Mouse (Mus musculus): ENCODE data around the gene Mib2.
"Not testable (repeated sequence)": the region's sequence is repeated elsewhere in the genome, so short reads cannot be mapped to it uniquely, and the experiment has no call there.

The Mib2 gene

GRCm38 (mm10) chr4:155670236-155670635 lies 1.2 kb upstream of the Mib2 start:
- DNase-seq (ENCODE audit: low read depth), result not testable (repeated sequence)

- DNase-seq (ENCODE audit: low read depth), result no peak
These were observed 639 bp upstream of the Mib2 start for GRCm38 (mm10) chr4:155669598-155670075.

- DNase-seq (ENCODE audit: low read depth), result no peak
These were observed 2.1 kb downstream of the Mib2 start for GRCm38 (mm10) chr4:155666903-155667302.

- no peak for DNase-seq (ENCODE audit: low read depth)
These were observed 8.4 kb downstream of the Mib2 start for GRCm38 (mm10) chr4:155660641-155661040.

- DNase-seq (ENCODE audit: low read depth), result no peak
These were observed 10.0 kb downstream of the Mib2 start for GRCm38 (mm10) chr4:155658961-155659360.

GRCm38 (mm10) chr4:155656214-155656751 lies 12.7 kb downstream of the Mib2 start:
- no peak for DNase-seq (ENCODE audit: low read depth)

GRCm38 (mm10) chr4:155654456-155655298 lies 14.3 kb downstream of the Mib2 start:
- DNase-seq (ENCODE audit: low read depth), result no peak

- DNase-seq (ENCODE audit: low read depth), result no peak
These were observed 14.9 kb downstream of the Mib2 start for GRCm38 (mm10) chr4:155654183-155654455.

GRCm38 (mm10) chr4:155653451-155654182 lies 15.4 kb downstream of the Mib2 start:
- DNase-seq (ENCODE audit: low read depth), result no peak

GRCm38 (mm10) chr4:155653086-155653450 lies 15.9 kb downstream of the Mib2 start, which contains the start of gene Mmp23:
Mmp23 (minus strand) TSS chr4:155653384.
- no peak for DNase-seq (ENCODE audit: low read depth)

- DNase-seq (ENCODE audit: low read depth), result no peak
These were observed 16.5 kb downstream of the Mib2 start for GRCm38 (mm10) chr4:155652283-155653085.

- DNase-seq (ENCODE audit: low read depth), result no peak
These were observed 17.3 kb downstream of the Mib2 start for GRCm38 (mm10) chr4:155651553-155652269.

- no peak for DNase-seq (ENCODE audit: low read depth)
These were observed 19.6 kb downstream of the Mib2 start for GRCm38 (mm10) chr4:155649355-155649754.

GRCm38 (mm10) chr4:155645721-155646120 lies 23.3 kb downstream of the Mib2 start:
- DNase-seq (ENCODE audit: low read depth), result no peak

GRCm38 (mm10) chr4:155645308-155645707 lies 23.7 kb downstream of the Mib2 start, which contains the start of gene Gm10563:
Gm10563 (minus strand) TSS chr4:155645408.
- DNase-seq (ENCODE audit: low read depth), result not testable (repeated sequence)

- no peak for DNase-seq (ENCODE audit: low read depth)
These were observed 25.5 kb downstream of the Mib2 start for GRCm38 (mm10) chr4:155643531-155643930.

- DNase-seq (ENCODE audit: low read depth), result no peak
These were observed 33.1 kb downstream of the Mib2 start for GRCm38 (mm10) chr4:155635766-155636499.

GRCm38 (mm10) chr4:155630267-155630666 lies 38.7 kb downstream of the Mib2 start:
- DNase-seq (ENCODE audit: low read depth), result no peak

- peak; percentile 98 for DNase-seq (ENCODE audit: low read depth)
These were observed 44.4 kb downstream of the Mib2 start, which contains the start of gene Cdk11b for GRCm38 (mm10) chr4:155624338-155625291. Cdk11b (plus strand) TSS chr4:155624854.

All from c-Kit-positive CD71-negative TER-119-negative erythroid progenitor cells, embryonic 14.5 days (primary cell).